Mouse (Mus musculus) limb, embryonic 14.5 days (tissue): ENCODE data around the gene Notum. TPM values are rescaled to one million over a fixed set of nuclear protein-coding genes. Genes with fewer than 3 reads are reported as not detected.
A peak's percentile ranks its signal among the peaks of the same experiment; 100 is the strongest.

Experiments used
- ATAC-seq: fragments of 200-750 bp; cut with Nextera tagmentation; 2 replicates; pipeline ENCODE4 v1.8.0; 2017; ENCODE audit warnings: low read depth, moderate number of reproducible peaks, moderate TSS enrichment; ENCODE audit not compliant: low FRiP score
- DNase-seq: peaks from one replicate; pipeline ENCODE4 v3.0.0-alpha.2; 2015; ENCODE audit warnings: low spot score
- H3K27ac ChIP-seq: fragments of 300-500 bp; sonication (generic); replicated peaks from 2 replicates; pipeline ENCODE4 v1.5.1; 2014; ENCODE audit warnings: low read depth, mild to moderate bottlenecking, low read length, moderate library complexity, mixed read lengths
- H3K27me3 ChIP-seq: fragments of 300-500 bp; sonication (generic); 2 replicates; pipeline ENCODE4 v1.6.1; 2014; ENCODE audit warnings: low read length, mixed read lengths; ENCODE audit not compliant: control insufficient read depth, insufficient read depth
- H3K36me3 ChIP-seq: fragments of 300-500 bp; sonication (generic); 2 replicates; pipeline ENCODE4 v1.6.1; 2014; ENCODE audit warnings: mild to moderate bottlenecking, low read length, moderate library complexity, mixed read lengths; ENCODE audit not compliant: control insufficient read depth, insufficient read depth
- H3K4me1 ChIP-seq: fragments of 300-500 bp; sonication (generic); 2 replicates; pipeline ENCODE4 v1.6.1; 2014; ENCODE audit warnings: antibody characterized with exemption, low read length, mixed read lengths; ENCODE audit not compliant: control insufficient read depth, insufficient read depth
- H3K4me2 ChIP-seq: fragments of 300-500 bp; sonication (generic); replicated peaks from 2 replicates; pipeline ENCODE4 v1.6.1; 2014; ENCODE audit warnings: low read depth, mild to moderate bottlenecking, low read length, moderate library complexity; ENCODE audit not compliant: severe bottlenecking
- H3K4me3 ChIP-seq: fragments of 300-500 bp; sonication (generic); replicated peaks from 2 replicates; pipeline ENCODE4 v1.5.1; 2014; ENCODE audit warnings: low read length
- H3K9ac ChIP-seq: fragments of 300-500 bp; sonication (generic); 2 replicates; pipeline ENCODE4 v1.6.1; 2014; ENCODE audit warnings: mild to moderate bottlenecking, low read depth, low read length, moderate library complexity; ENCODE audit not compliant: severe bottlenecking
- H3K9me3 ChIP-seq: fragments of 300-500 bp; sonication (generic); 2 replicates; pipeline ENCODE4 v1.6.1; 2016; ENCODE audit warnings: low read length; ENCODE audit not compliant: control insufficient read depth
- POLR2A ChIP-seq: fragments of 200-500 bp; IDR thresholded peaks from 2 replicates; pipeline ENCODE4 v1.8.0; 2012; ENCODE audit warnings: inconsistent platforms, mild to moderate bottlenecking, moderate library complexity, borderline replicate concordance; ENCODE audit not compliant: insufficient read depth, insufficient read length; ENCODE audit errors: extremely low read depth
- WGBS: fragments of 180-500 bp; shearing (Covaris S2); extraction: QIAGEN DNeasy Blood & Tissue Kit; methylation state at CpG from one replicate; pipeline ENCODE4 v1.1.7; 2014; 5-methylcytosine and 5-hydroxymethylcytosine counted together
- polyA plus RNA-seq, 2 experiments: library from polyadenylated mRNA; depleted of rRNA in 1 of 2; stranded (reverse) in 1 of 2; unstranded in 1 of 2; fragments of >200 nt; fragmentation: Nextera tagmentation in 1 of 2; extraction: Ambion mirVana in 1 of 2; gene quantifications; 2 replicates each; pipeline versions ENCODE4 v1.2.1 to v1.2.3; 2012 to 2014

The Notum gene
- polyA plus RNA-seq, 2 experiments = 4.7 to 12.8 TPM

DNA sequence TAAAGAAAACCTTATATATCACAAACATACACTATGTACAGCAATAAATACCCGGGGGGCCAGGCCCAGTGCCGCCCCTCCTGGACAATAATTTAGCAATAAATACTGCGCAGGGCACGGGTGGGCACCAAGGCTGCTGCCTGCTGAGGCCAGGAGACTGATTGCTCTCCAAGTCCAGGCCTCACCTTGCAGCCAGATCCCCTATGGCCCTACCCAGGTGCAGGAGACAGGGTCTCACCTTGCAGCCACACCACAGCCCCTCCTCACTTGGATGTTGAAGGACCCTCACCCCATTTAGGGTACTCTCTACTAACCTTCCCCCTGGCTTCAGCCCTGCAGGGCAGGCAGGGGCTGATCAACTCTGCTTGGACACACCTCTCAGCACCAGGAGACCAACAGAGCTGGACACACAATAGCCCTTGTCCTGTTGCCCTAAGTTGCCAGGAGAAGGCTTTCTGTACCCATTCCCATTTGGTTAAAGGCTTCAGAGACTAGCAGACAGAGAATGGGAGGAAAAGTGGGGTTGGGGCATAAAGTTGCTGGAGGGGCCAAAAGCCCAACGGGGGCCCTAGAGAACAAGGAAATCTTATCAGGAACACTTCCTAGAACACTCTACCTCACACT, 35.7 kb downstream of the Notum start, which contains the start of gene Sirt7:
TSS of gene Sirt7 (minus strand) at position 89 of the 624 bp plus-strand sequence.
- Histone ChIP-seq H3K9ac (peak within 1 kb of the TSS; percentile 66), H3K27me3 (no peaks in the 10 kb centered on the region), H3K4me3 (peak within 1 kb of the TSS; percentile 94), H3K9me3 (no peaks in the 10 kb centered on the region), H3K4me2 (peak within 1 kb of the TSS; percentile 99), H3K4me1 (peaks cover 4% of the 10 kb centered on the region; the same call in 1 of the 2 replicates), H3K27ac (peak within 1 kb of the TSS; percentile 53; the same call in 1 of the 2 replicates), H3K36me3 (peaks cover 51% of the 10 kb centered on the region)
- DNase-seq (no peak), ATAC-seq (peak; percentile 9; the same call in 1 of the 2 replicates)
- 20% methylated on average over 5 of the region's 5 CpGs for WGBS
- no peak for TF ChIP-seq POLR2A

DNA sequence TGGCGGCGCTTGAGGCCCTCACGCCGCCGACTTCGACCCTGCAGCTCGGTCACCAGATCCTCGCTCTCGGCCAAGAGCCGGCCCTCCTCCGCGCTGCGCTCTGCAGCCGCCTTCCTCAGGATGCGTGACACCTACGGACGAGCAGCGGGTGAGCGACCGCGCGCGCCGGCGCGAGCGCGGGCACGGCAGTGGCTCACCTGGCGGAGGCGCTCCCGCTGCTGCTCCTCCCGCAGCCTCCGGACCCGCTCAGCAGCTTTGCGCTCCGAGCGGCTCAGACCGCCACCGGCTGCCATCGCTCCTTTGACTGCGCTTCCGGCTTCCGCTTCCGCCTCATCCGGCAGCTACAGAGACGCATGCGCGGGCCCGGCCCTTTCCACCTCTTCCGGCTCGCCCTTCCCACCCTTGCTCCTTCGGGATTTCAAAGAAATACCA, 36.3 kb downstream of the Notum start:
- ATAC-seq (peak; percentile 83), DNase-seq (peak; percentile 93)
- under 1% methylated on average over 27 of the region's 53 CpGs for whole genome bisulfite sequencing
- peak overlapping the region; percentile 53; the same call in 1 of the 2 replicates for H3K27ac ChIP-seq
- H3K4me3 ChIP-seq = peak overlapping the region; percentile 94
- no peaks in the 10 kb centered on the region for H3K9me3 ChIP-seq
- H3K4me2 ChIP-seq = peak overlapping the region; percentile 99
- TF ChIP-seq POLR2A = no peak
- H3K9ac ChIP-seq = peak overlapping the region; percentile 66
- peaks cover 4% of the 10 kb centered on the region; the same call in 1 of the 2 replicates for H3K4me1 ChIP-seq
- H3K36me3 ChIP-seq = peaks cover 57% of the 10 kb centered on the region
- no peaks in the 10 kb centered on the region for H3K27me3 ChIP-seq

GRCm38 (mm10) chr11:120623961-120624679, 36.9 kb downstream of the Notum start:
- 13% methylated on average over 29 of the region's 30 CpGs for WGBS
- peak; percentile 56 for ATAC-seq
- Histone ChIP-seq H3K4me3 (peak overlapping the region; percentile 94), H3K27ac (peak overlapping the region; percentile 53; the same call in 1 of the 2 replicates), H3K9ac (peak overlapping the region; percentile 66), H3K36me3 (peaks cover 54% of the 10 kb centered on the region), H3K4me2 (peak overlapping the region; percentile 99), H3K27me3 (no peaks in the 10 kb centered on the region), H3K9me3 (no peaks in the 10 kb centered on the region), H3K4me1 (peaks cover 4% of the 10 kb centered on the region; the same call in 1 of the 2 replicates)
- DNase-seq = peak; percentile 30
- TF ChIP-seq POLR2A = no peak

- no peak for DNase-seq
- Histone ChIP-seq H3K36me3 (peaks cover 56% of the 10 kb centered on the region), H3K27me3 (no peaks in the 10 kb centered on the region), H3K4me1 (peaks cover 4% of the 10 kb centered on the region; the same call in 1 of the 2 replicates), H3K9me3 (no peaks in the 10 kb centered on the region), H3K4me3 (no peak overlapping the region), H3K4me2 (no peak overlapping the region), H3K9ac (no peak overlapping the region), H3K27ac (no peak overlapping the region)
- ATAC-seq = no peak
- TF ChIP-seq POLR2A = no peak
- 92% methylated on average over 6 of the region's 6 CpGs for WGBS
These were observed 38.2 kb downstream of the Notum start for GRCm38 (mm10) chr11:120622805-120623204.

GRCm38 (mm10) chr11:120620195-120620594, 40.8 kb downstream of the Notum start:
- ATAC-seq (no peak), DNase-seq (no peak)
- Histone ChIP-seq H3K9ac (no peak overlapping the region), H3K4me1 (peaks cover 12% of the 10 kb centered on the region), H3K4me2 (no peak overlapping the region), H3K4me3 (no peak overlapping the region), H3K27me3 (no peaks in the 10 kb centered on the region), H3K36me3 (peaks cover 52% of the 10 kb centered on the region), H3K27ac (no peak overlapping the region), H3K9me3 (no peaks in the 10 kb centered on the region)
- TF ChIP-seq POLR2A = no peak
- WGBS = 91% methylated on average over 13 of the region's 14 CpGs
